Mouse (Mus musculus) cerebellum, postnatal 10 days (tissue): ENCODE results near the gene Syt12.

Experiments used
- DNase-seq, 2 experiments: peaks; one replicate each; pipeline ENCODE4 v3.0.0; 2021; ENCODE audit warnings: mixed read lengths in 2 of 2

The Syt12 gene

GRCm38 (mm10) chr19:4446661-4447420 is 30.4 kb downstream of the Syt12 start:
- peak; percentile 60 to 63 for DNase-seq

- DNase-seq, result peak; percentile 88 to 91
These were observed 34.8 kb downstream of the Syt12 start for GRCm38 (mm10) chr19:4442408-4442807.

GRCm38 (mm10) chr19:4441621-4442161 is 35.6 kb downstream of the Syt12 start:
- peak; percentile 36 to 39 for DNase-seq

GRCm38 (mm10) chr19:4441090-4441591 is 36.1 kb downstream of the Syt12 start:
- peak; percentile 74 to 83 for DNase-seq

- DNase-seq, result peak; percentile 51 to 54
These were observed 37.0 kb downstream of the Syt12 start for GRCm38 (mm10) chr19:4440222-4440621.

GRCm38 (mm10) chr19:4439161-4439801 is 38.0 kb downstream of the Syt12 start, which contains the start of gene Rhod:
TSS of gene Rhod (minus strand) at chr19:4439432.
- DNase-seq, result peak; percentile 47 to 51

GRCm38 (mm10) chr19:4438791-4439160 is 38.5 kb downstream of the Syt12 start:
- DNase-seq, result no peak

GRCm38 (mm10) chr19:4437886-4438285 is 39.4 kb downstream of the Syt12 start:
- DNase-seq, result no peak

GRCm38 (mm10) chr19:4436254-4436653 is 41.0 kb downstream of the Syt12 start:
- no peak for DNase-seq

- no peak for DNase-seq
These were observed 42.2 kb downstream of the Syt12 start for GRCm38 (mm10) chr19:4434999-4435398.

GRCm38 (mm10) chr19:4433756-4434155 is 43.5 kb downstream of the Syt12 start:
- DNase-seq, result no peak

GRCm38 (mm10) chr19:4430091-4430620 is 47.1 kb downstream of the Syt12 start:
- DNase-seq, result no peak

- peak; percentile 63 to 75 for DNase-seq
These were observed 51.5 kb downstream of the Syt12 start for GRCm38 (mm10) chr19:4425610-4426366.

- DNase-seq, result no peak
These were observed 54.2 kb downstream of the Syt12 start for GRCm38 (mm10) chr19:4423021-4423420.

GRCm38 (mm10) chr19:4422581-4422980 is 54.7 kb downstream of the Syt12 start:
- no peak for DNase-seq

- DNase-seq, result peak; percentile 92 to 93
These were observed 56.9 kb downstream of the Syt12 start for GRCm38 (mm10) chr19:4420153-4420910.

GRCm38 (mm10) chr19:4419711-4420110 is 57.5 kb downstream of the Syt12 start:
- peak in 1 of 2 experiments; percentile 31 for DNase-seq

GRCm38 (mm10) chr19:4417713-4418112 is 59.5 kb downstream of the Syt12 start:
- DNase-seq, result no peak

- peak; percentile 92 to 95 for DNase-seq
These were observed 60.1 kb downstream of the Syt12 start for GRCm38 (mm10) chr19:4417183-4417582.

- no peak for DNase-seq
These were observed 62.6 kb downstream of the Syt12 start for GRCm38 (mm10) chr19:4414631-4415030.

- no peak for DNase-seq
These were observed 68.2 kb downstream of the Syt12 start for GRCm38 (mm10) chr19:4409062-4409461.

GRCm38 (mm10) chr19:4404840-4405239 is 72.4 kb downstream of the Syt12 start:
- no peak for DNase-seq
